In genomic region chr7:119895639-119896512, GRCm38 (mm10) we compare ENCODE assay signal across 8 mouse cellular contexts. TPM values are rescaled to one million over a fixed set of nuclear protein-coding genes. Genes with fewer than 3 reads are reported as not detected.
DNase-seq lines count a peak whose midpoint lies in the region; TF ChIP-seq lines count a peak whose summit lies in the region.

Lyrm1 (plus strand) TSS chr7:119895861.
Dcun1d3 (minus strand) TSS chr7:119896298.

- DNase-seq in WW6 (ENCODE audit: low read depth, low spot score): peak; percentile 95
- DNase-seq in cerebellum, postnatal 4 days (ENCODE audit: low spot score in 2 of 2): peak; percentile 97 to 99
- DNase-seq in gastrocnemius, adult 2 months: peak; percentile 99
- DNase-seq in hindlimb bud, embryonic 11.5 days (ENCODE audit: extremely low spot score, low read depth, low spot score): peak; percentile 86
- DNase-seq in left cerebral cortex, adult 8-10 months (ENCODE audit: low spot score in 2 of 2): peak; percentile 89 to 97
- peak; percentile 99 for DNase-seq in right cerebral cortex, postnatal 10 days (ENCODE audit: low spot score in 2 of 2)
- peak; percentile 95 for DNase-seq in urinary bladder, postnatal 25 days (ENCODE audit: low spot score)

- peaks cover 41% of the 10 kb centered on the region for H3K4me1 ChIP-seq in megakaryocyte, embryonic 14.5 days

- intact Hi-C loops in gastrocnemius, adult 2 months (cut with DNase I): loop anchor here (5.0 kb wide), 1 partner anchor 34 kb away; no protein-coding TSS in a partner anchor

- H3K27ac ChIP-seq in gastrocnemius, adult 2 months: peak within 1 kb of the TSS; percentile 100

- H3K9me3 ChIP-seq in megakaryocyte, embryonic 14.5 days: no peaks in the 10 kb centered on the region

- no peak for TF ChIP-seq CTCF in gastrocnemius, adult 2 months (IDR thresholded peaks at IDR 0.05)

- H3K27me3 ChIP-seq in megakaryocyte, embryonic 14.5 days (replicated peaks): no peaks in the 10 kb centered on the region

- no peaks in the 10 kb centered on the region for H3K36me3 ChIP-seq in megakaryocyte, embryonic 14.5 days (replicated peaks; ENCODE audit: low read length)

- peak within 1 kb of the TSS; percentile 93 for H3K4me3 ChIP-seq in gastrocnemius, adult 2 months
- H3K4me3 ChIP-seq in megakaryocyte, embryonic 14.5 days (replicated peaks): peak within 1 kb of the TSS; percentile 96

RNA-seq across cellular contexts. Expression of gene Lyrm1, which starts in this region (rescaled TPM):
- total RNA-seq in gastrocnemius, adult 2 months (2021): 10 to 100 TPM; 11.8 to 12.8 TPM
- total RNA-seq in left cerebral cortex, adult 8-10 months (2022): 10 to 100 TPM; 10.2 to 16.2 (median 15.1) TPM
- 5.0 TPM in 1 of 2 replicates, not detected in the other for polyA plus RNA-seq in megakaryocyte, embryonic 14.5 days (2012; ENCODE audit: insufficient read depth, low replicate concordance)

RNA-seq across cellular contexts. Expression of gene Dcun1d3, which starts in this region (rescaled TPM):
- 10 to 100 TPM; 16.8 to 25.3 TPM for total RNA-seq in gastrocnemius, adult 2 months (2021)
- total RNA-seq in left cerebral cortex, adult 8-10 months (2022): 10 to 100 TPM; 26.3 to 32.1 (median 27.1) TPM
- polyA plus RNA-seq in megakaryocyte, embryonic 14.5 days (2012; ENCODE audit: insufficient read depth, low replicate concordance): 0.36 and 3.1 TPM in 2 replicates

Comparison
In these comparisons a context has a peak if more than half of its experiments do, and no peak if none do; other contexts are left out.
1. Peak in every context shown above with its lines: DNase-seq, H3K4me3 ChIP-seq and H3K27ac ChIP-seq.